Comparison of ENCODE assay signal across 8 mouse cellular contexts in the genomic region with DNA sequence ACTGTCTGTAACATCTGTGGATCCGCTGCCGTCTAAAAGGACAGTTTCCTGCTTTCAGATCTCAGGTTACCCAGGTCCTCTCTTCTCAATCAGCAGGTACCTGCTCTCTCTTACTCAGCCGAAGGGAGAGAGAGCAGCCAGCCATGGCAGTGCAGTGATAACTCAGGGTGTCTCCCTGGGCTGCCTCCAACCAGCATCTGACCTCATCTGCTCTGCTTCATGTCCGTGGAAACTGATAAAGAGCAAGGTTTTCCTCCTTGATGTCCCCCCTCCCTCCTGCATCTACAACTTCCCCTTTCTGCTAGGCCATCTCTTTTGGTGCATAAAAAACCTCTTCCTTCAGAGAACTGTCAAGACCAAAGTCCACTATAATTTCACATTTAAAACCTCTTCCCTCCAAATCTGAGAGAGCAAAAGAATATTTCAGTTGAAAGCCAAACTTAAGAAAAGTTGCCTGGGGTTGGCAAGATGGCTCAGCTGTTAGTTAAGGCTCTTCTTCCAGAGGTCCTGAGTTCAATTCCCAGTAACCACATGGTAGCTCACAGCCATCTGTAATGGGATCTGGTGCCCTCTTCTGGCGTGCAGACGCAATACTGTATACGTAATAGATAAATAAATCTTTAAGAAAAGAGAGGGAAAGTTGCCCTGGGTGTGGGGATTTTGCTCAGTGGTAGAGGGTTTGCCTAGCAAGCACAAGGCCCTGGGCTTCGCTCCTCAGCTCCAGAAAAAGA. TPM values are rescaled to one million over a fixed set of nuclear protein-coding genes. Genes with fewer than 3 reads are reported as not detected.
A peak's percentile ranks its signal among the peaks of the same experiment; 100 is the strongest.
DNase-seq lines count a peak whose midpoint lies in the region; ATAC-seq and TF ChIP-seq lines count a peak whose summit lies in the region.

No protein-coding gene starts in this region.

- H3K4me1 ChIP-seq in hindbrain, embryonic 10.5 days (replicated peaks) = peaks cover 2% of the 10 kb centered on the region; the same call in 1 of the 2 replicates
- no peaks in the 10 kb centered on the region for H3K4me1 ChIP-seq in hindbrain, embryonic 16.5 days (ENCODE audit: control insufficient read depth, insufficient read depth, low read depth, low read length)
- peaks cover 12 to 42% of the 10 kb centered on the region in 2 experiments for H3K4me1 ChIP-seq in MEL (ENCODE audit: control insufficient read depth in 1 of 2, insufficient read depth in 2 of 2, low read length in 2 of 2)

- 51% methylated on average over 8 of the region's 8 CpGs for WGBS in hindbrain, embryonic 10.5 days
- 58% methylated on average over 8 of the region's 8 CpGs for WGBS in hindbrain, embryonic 16.5 days

- TF ChIP-seq CTCF in MEL (IDR thresholded peaks at IDR 0.05 in 2 of 3, conservative IDR thresholded peaks at IDR 0.05 in 1 of 3; ENCODE audit: control insufficient read depth in 1 of 3, insufficient read depth in 1 of 3, low read depth in 2 of 3, low read length in 3 of 3, poor library complexity in 1 of 3, severe bottlenecking in 1 of 3) = peak; percentile 42 to 80 (median 60)

- H3K79me2 ChIP-seq in MEL (ENCODE audit: control insufficient read depth, insufficient read depth, low read length, poor library complexity) = no peaks in the 10 kb centered on the region; the same call in 1 of the 2 replicates

- H3K27me3 ChIP-seq in hindbrain, embryonic 10.5 days (ENCODE audit: insufficient read depth, poor library complexity, severe bottlenecking) = no peaks in the 10 kb centered on the region
- no peaks in the 10 kb centered on the region; the same call in 1 of the 2 replicates for H3K27me3 ChIP-seq in hindbrain, embryonic 16.5 days (replicated peaks; ENCODE audit: control insufficient read depth, insufficient read depth, low read length)
- H3K27me3 ChIP-seq in MEL (ENCODE audit: control insufficient read depth in 1 of 2, insufficient read depth in 2 of 2, low read length in 2 of 2) = no peaks in the 10 kb centered on the region

- H3K9ac ChIP-seq in hindbrain, embryonic 16.5 days (ENCODE audit: low read depth, low read length) = no peak overlapping the region
- peak overlapping the region; percentile 62 for H3K9ac ChIP-seq in MEL (ENCODE audit: control insufficient read depth, low read depth, low read length, poor library complexity, severe bottlenecking)

- no peaks in the 10 kb centered on the region for H3K36me3 ChIP-seq in hindbrain, embryonic 10.5 days
- H3K36me3 ChIP-seq in hindbrain, embryonic 16.5 days (ENCODE audit: control insufficient read depth, insufficient read depth, low read length) = no peaks in the 10 kb centered on the region
- H3K36me3 ChIP-seq in MEL (ENCODE audit: control insufficient read depth in 1 of 2, insufficient read depth in 2 of 2, low read length in 2 of 2) = peaks cover 0 to 35% of the 10 kb centered on the region in 2 experiments; a peak in 2 of 4 replicates

- TF ChIP-seq EP300 in MEL (IDR thresholded peaks at IDR 0.05; ENCODE audit: low read depth in 1 of 2, low read length in 2 of 2) = peak; percentile 97

- no peak overlapping the region for H3K4me3 ChIP-seq in hindbrain, embryonic 10.5 days
- H3K4me3 ChIP-seq in hindbrain, embryonic 16.5 days (ENCODE audit: low read length) = no peak overlapping the region
- peak overlapping the region in 1 of 2 experiments; percentile 27; a peak in 1 of 4 replicates for H3K4me3 ChIP-seq in MEL (ENCODE audit: control insufficient read depth in 1 of 2, insufficient read depth in 1 of 2, low read depth in 2 of 2, low read length in 2 of 2)

- H3K27ac ChIP-seq in hindbrain, embryonic 10.5 days = no peak overlapping the region
- no peak overlapping the region for H3K27ac ChIP-seq in hindbrain, embryonic 16.5 days (ENCODE audit: low read depth, low read length)
- peak overlapping the region; percentile 98 for H3K27ac ChIP-seq in MEL (ENCODE audit: control insufficient read depth, low read depth, low read length)

- no peak overlapping the region for H3K4me2 ChIP-seq in hindbrain, embryonic 16.5 days (ENCODE audit: low read length)

- DNase-seq in hindbrain, embryonic 10.5 days (ENCODE audit: low spot score) = peak; percentile 26
- peak; percentile 99 for DNase-seq in MEL (ENCODE audit: low read depth, low spot score)
- peak; percentile 70 for DNase-seq in liver
- peak; percentile 51 for DNase-seq in spleen, adult 12 weeks (ENCODE audit: low spot score)
- no peak for DNase-seq in layer of hippocampus, postnatal 36 days
- DNase-seq in right cerebral cortex, postnatal 10 days (ENCODE audit: low spot score in 2 of 2) = no peak
- no peak for DNase-seq in urinary bladder, postnatal 10 days (ENCODE audit: low spot score)

- peak in 1 of 2 experiments; percentile 85; a peak in 2 of 4 replicates for TF ChIP-seq POLR2A in MEL (IDR thresholded peaks at IDR 0.05; ENCODE audit: control insufficient read depth in 1 of 2, insufficient read depth in 1 of 2, low read depth in 1 of 2, low read length in 2 of 2, poor library complexity in 1 of 2)

- peak; percentile 70 for TF ChIP-seq RAD21 in MEL (IDR thresholded peaks at IDR 0.05; ENCODE audit: low read depth, low read length)

- H3K9me3 ChIP-seq in hindbrain, embryonic 10.5 days = no peaks in the 10 kb centered on the region
- no peaks in the 10 kb centered on the region for H3K9me3 ChIP-seq in hindbrain, embryonic 16.5 days (ENCODE audit: control insufficient read depth, low read length)
- no peaks in the 10 kb centered on the region for H3K9me3 ChIP-seq in MEL (replicated peaks; ENCODE audit: insufficient read depth, low read length)

- no peak for ATAC-seq in hindbrain, embryonic 16.5 days

TF ChIP-seq in MEL, 35 proteins besides CTCF, POLR2A, EP300 and RAD21 (continues in another document):
- TF ChIP-seq SMC3 (IDR thresholded peaks at IDR 0.05; ENCODE audit: low read depth, low read length) = peak; percentile 77
- no peak for TF ChIP-seq POLR2AphosphoS2 (IDR thresholded peaks at IDR 0.05; ENCODE audit: low read length)
- TF ChIP-seq MYC (IDR thresholded peaks at IDR 0.05; ENCODE audit: low read depth, low read length) = peak; percentile 97
- peak; percentile 59 for TF ChIP-seq ZC3H11A (IDR thresholded peaks at IDR 0.05; ENCODE audit: low read depth, low read length)
- TF ChIP-seq ELF1 (IDR thresholded peaks at IDR 0.05; ENCODE audit: low read depth, low read length) = peak; percentile 63
- TF ChIP-seq MAZ (IDR thresholded peaks at IDR 0.05; ENCODE audit: low read depth, low read length) = peak; percentile 100
- TF ChIP-seq UBTF (IDR thresholded peaks at IDR 0.05; ENCODE audit: borderline replicate concordance, insufficient read depth, low read depth, low read length) = no peak
- TF ChIP-seq NELFE (IDR thresholded peaks at IDR 0.05; ENCODE audit: low read depth, low read length) = peak; percentile 71
- no peak for TF ChIP-seq POLR2AphosphoS5 (IDR thresholded peaks at IDR 0.05; ENCODE audit: borderline replicate concordance, low read depth, low read length)
- TF ChIP-seq ETS1 (IDR thresholded peaks at IDR 0.05; ENCODE audit: low read depth, low read length) = peak; percentile 97
- peak; percentile 67 for TF ChIP-seq MAX (IDR thresholded peaks at IDR 0.05; ENCODE audit: low read length)
- peak; percentile 93 for TF ChIP-seq TAL1 (IDR thresholded peaks at IDR 0.05; ENCODE audit: low read length)
- TF ChIP-seq ZKSCAN1 (IDR thresholded peaks at IDR 0.05; ENCODE audit: low read depth, low read length) = no peak
- peak; percentile 65; the same call in 1 of the 2 replicates for TF ChIP-seq MAFK (IDR thresholded peaks at IDR 0.05; ENCODE audit: borderline replicate concordance, low read depth, low read length)
- TF ChIP-seq KAT2A (conservative IDR thresholded peaks at IDR 0.05; ENCODE audit: low read depth, low read length) = peak; percentile 38; the same call in 1 of the 2 replicates
- peak; percentile 72 for TF ChIP-seq HCFC1 (IDR thresholded peaks at IDR 0.05; ENCODE audit: low read depth, low read length)
- TF ChIP-seq ZNF384 (IDR thresholded peaks at IDR 0.05; ENCODE audit: low read depth, low read length) = peak; percentile 79
- TF ChIP-seq GABPA (IDR thresholded peaks at IDR 0.05; ENCODE audit: low read depth, low read length) = no peak
- peak; percentile 98 for TF ChIP-seq RCOR1 (IDR thresholded peaks at IDR 0.05; ENCODE audit: low read depth, low read length)
- peak; percentile 93 for TF ChIP-seq CHD1 (IDR thresholded peaks at IDR 0.05; ENCODE audit: low read depth, low read length)
- TF ChIP-seq USF1 (IDR thresholded peaks at IDR 0.05; ENCODE audit: low read depth, low read length) = peak; percentile 48; the same call in 1 of the 2 replicates
- TF ChIP-seq JUND (IDR thresholded peaks at IDR 0.05; ENCODE audit: low read depth, low read length) = peak; percentile 67; the same call in 1 of the 2 replicates
- TF ChIP-seq BHLHE40 (IDR thresholded peaks at IDR 0.05; ENCODE audit: borderline replicate concordance, low read depth, low read length) = peak; percentile 69
- TF ChIP-seq NRF1 (IDR thresholded peaks at IDR 0.05; ENCODE audit: insufficient read depth, low read depth, low read length, poor library complexity, severe bottlenecking) = peak; percentile 33; the same call in 1 of the 2 replicates
- no peak for TF ChIP-seq E2F4 (IDR thresholded peaks at IDR 0.05; ENCODE audit: borderline replicate concordance, low read depth, low read length)
- TF ChIP-seq MXI1 (IDR thresholded peaks at IDR 0.05; ENCODE audit: low read depth, low read length) = peak; percentile 83
- peak; percentile 90 for TF ChIP-seq ZMIZ1 (IDR thresholded peaks at IDR 0.05; ENCODE audit: low read depth, low read length)
- TF ChIP-seq MYB (IDR thresholded peaks at IDR 0.05; ENCODE audit: low read depth, low read length) = peak; percentile 71
- peak; percentile 94 for TF ChIP-seq TCF12 (IDR thresholded peaks at IDR 0.05; ENCODE audit: low read depth, low read length)

RNA-seq across cellular contexts. Expression of gene Grb2, which starts 9.4 kb away (rescaled TPM):
- 92.7 and 119 TPM in 2 replicates for polyA plus RNA-seq in hindbrain, embryonic 10.5 days (2016; fragmentation: Nextera tagmentation; extraction: Ambion mirVana)
- 183 and 193 TPM in 2 replicates for polyA plus RNA-seq in hindbrain, embryonic 16.5 days (2015; fragmentation: Nextera tagmentation; extraction: Ambion mirVana)
- 75.3 and 93.2 TPM in 2 replicates for total RNA-seq in MEL (2012; rRNA removed)
- 100 to 1,000 TPM in 1 of 2 experiments, not detected in 1; 261 TPM for polyA plus RNA-seq in MEL (2012; ENCODE audit: insufficient read depth in 1 of 2, insufficient read length in 2 of 2, low read depth in 1 of 2, low replicate concordance in 2 of 2, missing spikeins in 1 of 2)
- 100 to 1,000 TPM; 181 to 192 TPM for total RNA-seq in layer of hippocampus, postnatal 36 days (2021)

RNA-seq across cellular contexts. Expression of gene Tmem94, which starts 47.4 kb away (rescaled TPM):
- polyA plus RNA-seq in hindbrain, embryonic 10.5 days (2016; fragmentation: Nextera tagmentation; extraction: Ambion mirVana) = 42.0 and 47.4 TPM in 2 replicates
- polyA plus RNA-seq in hindbrain, embryonic 16.5 days (2015; fragmentation: Nextera tagmentation; extraction: Ambion mirVana) = 22.0 and 29.0 TPM in 2 replicates
- 23.2 and 26.2 TPM in 2 replicates for total RNA-seq in MEL (2012; rRNA removed)
- polyA plus RNA-seq in MEL (2012; ENCODE audit: insufficient read depth in 1 of 2, insufficient read length in 2 of 2, low read depth in 1 of 2, low replicate concordance in 2 of 2, missing spikeins in 1 of 2) = 10 to 100 TPM; 38.9 to 64.4 TPM
- total RNA-seq in layer of hippocampus, postnatal 36 days (2021) = 10 to 100 TPM; 49.6 to 50.1 TPM

Comparison
In these comparisons a context has a peak if more than half of its experiments do, and no peak if none do; other contexts are left out.
1. DNase-seq: peak in hindbrain, embryonic 10.5 days (single experiment), MEL (single experiment), liver (single experiment) and spleen, adult 12 weeks (single experiment); none in layer of hippocampus, postnatal 36 days (0 of 2), right cerebral cortex, postnatal 10 days (0 of 2) and urinary bladder, postnatal 10 days (single experiment).